Mouse (Mus musculus) liver, embryonic 15.5 days (tissue): ENCODE results near the gene Mto1. TPM values are rescaled to one million over a fixed set of nuclear protein-coding genes. Genes with fewer than 3 reads are reported as not detected.
"Not testable (repeated sequence)": the region's sequence is repeated elsewhere in the genome, so short reads cannot be mapped to it uniquely, and the experiment has no call there.

ENCODE experiments used
- ATAC-seq: fragments of 200-750 bp; cut with Nextera tagmentation; 2 replicates; pipeline ENCODE4 v1.8.0; 2017; ENCODE audit warnings: moderate number of reproducible peaks, mild to moderate bottlenecking, moderate library complexity; ENCODE audit not compliant: insufficient read depth
- H3K27ac ChIP-seq: fragments of 300-500 bp; sonication (generic); replicated peaks from 2 replicates; pipeline ENCODE4 v1.5.1; 2015; ENCODE audit warnings: mild to moderate bottlenecking, inconsistent platforms
- H3K27me3 ChIP-seq: fragments of 300-500 bp; sonication (generic); 2 replicates; pipeline ENCODE4 v1.6.1; 2015; ENCODE audit warnings: mild to moderate bottlenecking, inconsistent platforms
- H3K36me3 ChIP-seq: fragments of 300-500 bp; sonication (generic); replicated peaks from 2 replicates; pipeline ENCODE4 v1.6.1; 2015; ENCODE audit warnings: moderate library complexity, mild to moderate bottlenecking, inconsistent platforms
- H3K4me1 ChIP-seq: fragments of 300-500 bp; sonication (generic); replicated peaks from 2 replicates; pipeline ENCODE4 v1.6.1; 2015; ENCODE audit warnings: inconsistent platforms
- H3K4me2 ChIP-seq: fragments of 300-500 bp; sonication (generic); 2 replicates; pipeline ENCODE4 v1.6.1; 2015; ENCODE audit warnings: moderate library complexity, mild to moderate bottlenecking, inconsistent platforms
- H3K4me3 ChIP-seq: fragments of 300-500 bp; sonication (generic); replicated peaks from 2 replicates; pipeline ENCODE4 v1.5.1; 2015; ENCODE audit warnings: mild to moderate bottlenecking, inconsistent platforms
- H3K9ac ChIP-seq: fragments of 300-500 bp; sonication (generic); 2 replicates; pipeline ENCODE4 v1.6.1; 2015; ENCODE audit warnings: moderate library complexity, mild to moderate bottlenecking, inconsistent platforms
- H3K9me3 ChIP-seq: fragments of 300-500 bp; sonication (generic); replicated peaks from 2 replicates; pipeline ENCODE4 v1.6.1; 2016; ENCODE audit warnings: inconsistent platforms
- WGBS: fragments of 180-500 bp; shearing (Covaris S2); methylation state at CpG from one replicate; pipeline ENCODE4 v1.1.7; 2015; ENCODE audit warnings: mixed read lengths; ENCODE audit not compliant: insufficient replicate concordance; 5-methylcytosine and 5-hydroxymethylcytosine counted together
- polyA plus RNA-seq: library from polyadenylated mRNA; unstranded; fragments of >200 nt; fragmentation: Nextera tagmentation; extraction: Ambion mirVana; gene quantifications from 2 replicates; pipeline ENCODE4 v1.2.1, GENCODE M21; 2015

Mto1 gene
- polyA plus RNA-seq, 1 experiment from 2014 or later, result 19.8 TPM

- not testable (repeated sequence) for ATAC-seq, H3K9me3 ChIP-seq, H3K36me3 ChIP-seq, H3K9ac ChIP-seq, H3K4me2 ChIP-seq, H3K27ac ChIP-seq, H3K4me3 ChIP-seq, H3K4me1 ChIP-seq
- 84% methylated on average over 5 of the region's 5 CpGs for WGBS
- H3K27me3 ChIP-seq, result peaks cover 19% of the 10 kb centered on the region
Observed at GRCm38 (mm10) chr9:78488021-78488420, 40.0 kb downstream of the Mto1 start.

GRCm38 (mm10) chr9:78488890-78489420 is 40.9 kb downstream of the Mto1 start, which contains the start of gene Eef1a1:
TSS of gene Eef1a1 (minus strand) at chr9:78489151.
- H3K27me3 ChIP-seq, result peaks cover 19% of the 10 kb centered on the region
- H3K9me3 ChIP-seq, result no peaks in the 10 kb centered on the region
- H3K9ac ChIP-seq, result no peak within 1 kb of the TSS; the same call in 1 of the 2 replicates
- H3K4me3 ChIP-seq, result peak within 1 kb of the TSS; percentile 45
- H3K36me3 ChIP-seq, result no peaks in the 10 kb centered on the region
- H3K27ac ChIP-seq, result no peak within 1 kb of the TSS
- ATAC-seq, result no peak; the same call in 1 of the 2 replicates
- peak within 1 kb of the TSS; percentile 51 for H3K4me2 ChIP-seq
- H3K4me1 ChIP-seq, result 0 out of 2 replicates have a peak, but pooled peaks cover 2% of the 10 kb centered on the region
- WGBS, result 2% methylated on average over 19 of the region's 20 CpGs

- Histone ChIP-seq H3K9me3 (no peaks in the 10 kb centered on the region), H3K4me2 (no peak overlapping the region), H3K27ac (no peak overlapping the region), H3K27me3 (peaks cover 19% of the 10 kb centered on the region), H3K36me3 (no peaks in the 10 kb centered on the region), H3K4me1 (0 out of 2 replicates have a peak, but pooled peaks cover 2% of the 10 kb centered on the region), H3K4me3 (no peak overlapping the region), H3K9ac (no peak overlapping the region)
- 59% methylated on average over 3 of the region's 3 CpGs for WGBS
- no peak for ATAC-seq
Observed at GRCm38 (mm10) chr9:78491169-78491568, 43.2 kb downstream of the Mto1 start.

GRCm38 (mm10) chr9:78492254-78492653 is 44.2 kb downstream of the Mto1 start:
- H3K27ac ChIP-seq, result no peak overlapping the region

GRCm38 (mm10) chr9:78493171-78493570 is 45.2 kb downstream of the Mto1 start:
- no peak overlapping the region for H3K4me2 ChIP-seq
- no peak overlapping the region for H3K27ac ChIP-seq
- no peaks in the 10 kb centered on the region for H3K9me3 ChIP-seq
- H3K4me3 ChIP-seq, result no peak overlapping the region
- 73% methylated on average over 7 of the region's 7 CpGs for WGBS
- peaks cover 16% of the 10 kb centered on the region for H3K27me3 ChIP-seq
- no peaks in the 10 kb centered on the region for H3K36me3 ChIP-seq
- H3K9ac ChIP-seq, result no peak overlapping the region
- ATAC-seq, result no peak
- H3K4me1 ChIP-seq, result 0 out of 2 replicates have a peak, but pooled peaks cover 2% of the 10 kb centered on the region

More at GRCm38 (mm10) chr9:78492254-78492653, 44.2 kb downstream of the Mto1 start:
- no peak for ATAC-seq
- 76% methylated on average over 3 of the region's 3 CpGs for WGBS
- Histone ChIP-seq H3K9me3 (no peaks in the 10 kb centered on the region), H3K4me1 (0 out of 2 replicates have a peak, but pooled peaks cover 2% of the 10 kb centered on the region), H3K4me3 (no peak overlapping the region), H3K27me3 (peaks cover 19% of the 10 kb centered on the region), H3K36me3 (no peaks in the 10 kb centered on the region), H3K4me2 (no peak overlapping the region), H3K9ac (no peak overlapping the region)

GRCm38 (mm10) chr9:78500386-78500785 is 52.4 kb downstream of the Mto1 start:
- WGBS, result 61% methylated on average over 3 of the region's 3 CpGs
- peaks cover 16% of the 10 kb centered on the region; the same call in 1 of the 2 replicates for H3K4me1 ChIP-seq
- H3K27ac ChIP-seq, result no peak overlapping the region
- ATAC-seq, result no peak
- no peaks in the 10 kb centered on the region for H3K36me3 ChIP-seq
- H3K4me2 ChIP-seq, result no peak overlapping the region
- no peak overlapping the region for H3K4me3 ChIP-seq
- H3K9ac ChIP-seq, result no peak overlapping the region
- H3K9me3 ChIP-seq, result no peaks in the 10 kb centered on the region
- H3K27me3 ChIP-seq, result peaks cover 7% of the 10 kb centered on the region

- no peak overlapping the region for H3K4me3 ChIP-seq
- peaks cover 7% of the 10 kb centered on the region for H3K27me3 ChIP-seq
- H3K4me2 ChIP-seq, result no peak overlapping the region
- no peak overlapping the region for H3K27ac ChIP-seq
- H3K36me3 ChIP-seq, result no peaks in the 10 kb centered on the region
- peaks cover 23% of the 10 kb centered on the region for H3K4me1 ChIP-seq
- no peaks in the 10 kb centered on the region for H3K9me3 ChIP-seq
- no peak for ATAC-seq
- no peak overlapping the region for H3K9ac ChIP-seq
- WGBS, result 69% methylated on average over 4 of the region's 4 CpGs
Observed at GRCm38 (mm10) chr9:78501284-78501683, 53.3 kb downstream of the Mto1 start.

- Histone ChIP-seq H3K9ac (no peak overlapping the region), H3K27me3 (peaks cover 7% of the 10 kb centered on the region), H3K4me3 (no peak overlapping the region), H3K36me3 (no peaks in the 10 kb centered on the region), H3K9me3 (no peaks in the 10 kb centered on the region), H3K4me2 (no peak overlapping the region), H3K4me1 (peaks cover 32% of the 10 kb centered on the region), H3K27ac (no peak overlapping the region)
- 29% methylated on average over 6 of the region's 6 CpGs for WGBS
- ATAC-seq, result no peak
Observed at GRCm38 (mm10) chr9:78503223-78504079, 55.4 kb downstream of the Mto1 start.

GRCm38 (mm10) chr9:78504133-78504532 is 56.1 kb downstream of the Mto1 start:
- 58% methylated on average over 4 of the region's 4 CpGs for WGBS
- H3K4me3 ChIP-seq, result no peak overlapping the region
- peaks cover 7% of the 10 kb centered on the region for H3K27me3 ChIP-seq
- no peak overlapping the region for H3K4me2 ChIP-seq
- H3K9me3 ChIP-seq, result no peaks in the 10 kb centered on the region
- no peak overlapping the region for H3K9ac ChIP-seq
- H3K27ac ChIP-seq, result no peak overlapping the region
- peaks cover 32% of the 10 kb centered on the region for H3K4me1 ChIP-seq
- no peaks in the 10 kb centered on the region for H3K36me3 ChIP-seq
- ATAC-seq, result no peak

- Histone ChIP-seq H3K4me2 (no peak overlapping the region), H3K4me1 (peaks cover 32% of the 10 kb centered on the region), H3K9me3 (no peaks in the 10 kb centered on the region), H3K9ac (no peak overlapping the region), H3K36me3 (no peaks in the 10 kb centered on the region), H3K27me3 (peaks cover 7% of the 10 kb centered on the region), H3K27ac (no peak overlapping the region), H3K4me3 (no peak overlapping the region)
- WGBS, result 49% methylated on average over 3 of the region's 3 CpGs
- no peak for ATAC-seq
Observed at GRCm38 (mm10) chr9:78504679-78505078, 56.7 kb downstream of the Mto1 start.

- H3K9ac ChIP-seq, result no peak overlapping the region
- H3K9me3 ChIP-seq, result no peaks in the 10 kb centered on the region
- no peak for ATAC-seq
- H3K4me3 ChIP-seq, result no peak overlapping the region
- H3K4me2 ChIP-seq, result no peak overlapping the region
- 80% methylated on average over 6 of the region's 6 CpGs for WGBS
- H3K27me3 ChIP-seq, result peaks cover 7% of the 10 kb centered on the region
- no peaks in the 10 kb centered on the region for H3K36me3 ChIP-seq
- H3K4me1 ChIP-seq, result peaks cover 32% of the 10 kb centered on the region
- no peak overlapping the region; the same call in 1 of the 2 replicates for H3K27ac ChIP-seq
Observed at GRCm38 (mm10) chr9:78505223-78505622, 57.2 kb downstream of the Mto1 start.
